Mouse (Mus musculus) layer of hippocampus, adult 8-10 months (tissue): ENCODE results near the gene Odc1. TPM values are rescaled to one million over a fixed set of nuclear protein-coding genes. Genes with fewer than 3 reads are reported as not detected.
"Not testable (repeated sequence)": the region's sequence is repeated elsewhere in the genome, so short reads cannot be mapped to it uniquely, and the experiment has no call there.

ENCODE experiments used
- DNase-seq, 2 experiments: peaks; one replicate each; pipeline ENCODE4 v3.0.0; 2022; ENCODE audit warnings: low spot score in 2 of 2
- total RNA-seq, 4 experiments: library from RNA; stranded (reverse); gene quantifications; 2 replicates each; pipeline ENCODE4 v1.2.4; 2022

Odc1 gene
- 10 to 100 TPM; 66.4 to 90.7 (median 85.7) TPM for total RNA-seq

GRCm38 (mm10) chr12:17544209-17545106 lies at the start of gene Odc1:
TSS of gene Odc1 (plus strand) at chr12:17544794.
- DNase-seq = peak; percentile 94 to 97

- DNase-seq = no peak
Measured at GRCm38 (mm10) chr12:17494809-17495208, 49.8 kb upstream of the Odc1 start.

- no peak for DNase-seq
Measured at GRCm38 (mm10) chr12:17495858-17496451, 48.6 kb upstream of the Odc1 start.

GRCm38 (mm10) chr12:17505620-17506074 lies 38.9 kb upstream of the Odc1 start:
- DNase-seq = no peak

GRCm38 (mm10) chr12:17506117-17506993 lies 38.2 kb upstream of the Odc1 start:
- DNase-seq = no peak

GRCm38 (mm10) chr12:17506994-17507542 lies 37.5 kb upstream of the Odc1 start:
- DNase-seq = no peak

- DNase-seq = no peak
Measured at GRCm38 (mm10) chr12:17509310-17509709, 35.3 kb upstream of the Odc1 start.

GRCm38 (mm10) chr12:17510158-17510557 lies 34.4 kb upstream of the Odc1 start:
- DNase-seq = no peak

GRCm38 (mm10) chr12:17511019-17511418 lies 33.6 kb upstream of the Odc1 start:
- DNase-seq = no peak

GRCm38 (mm10) chr12:17529180-17529579 lies 15.4 kb upstream of the Odc1 start:
- DNase-seq = no peak

- DNase-seq = no peak
Measured at GRCm38 (mm10) chr12:17529726-17530125, 14.9 kb upstream of the Odc1 start.

- DNase-seq = no peak
Measured at GRCm38 (mm10) chr12:17530825-17531224, 13.8 kb upstream of the Odc1 start.

GRCm38 (mm10) chr12:17536222-17536621 lies 8.4 kb upstream of the Odc1 start:
- DNase-seq = no peak

- DNase-seq = no peak
Measured at GRCm38 (mm10) chr12:17537147-17537546, 7.4 kb upstream of the Odc1 start.

GRCm38 (mm10) chr12:17538087-17538486 lies 6.5 kb upstream of the Odc1 start:
- DNase-seq = no peak

GRCm38 (mm10) chr12:17539041-17539440 lies 5.6 kb upstream of the Odc1 start:
- DNase-seq = no peak

GRCm38 (mm10) chr12:17540040-17540552 lies 4.5 kb upstream of the Odc1 start:
- no peak for DNase-seq

GRCm38 (mm10) chr12:17545107-17545571 lies 545 bp downstream of the Odc1 start:
- no peak for DNase-seq

GRCm38 (mm10) chr12:17545884-17546283 lies 1.3 kb downstream of the Odc1 start:
- no peak for DNase-seq

GRCm38 (mm10) chr12:17547552-17547951 lies 3.0 kb downstream of the Odc1 start:
- not testable (repeated sequence) for DNase-seq

GRCm38 (mm10) chr12:17548505-17548904 lies 3.9 kb downstream of the Odc1 start:
- peak in 1 of 2 experiments; percentile 21 for DNase-seq
